7 mouse cellular contexts compared by ENCODE assay signal in genomic region chr4:140674345-140674926, GRCm38 (mm10). TPM values are rescaled to one million over a fixed set of nuclear protein-coding genes. Genes with fewer than 3 reads are reported as not detected.
DNase-seq lines count a peak whose midpoint lies in the region; ATAC-seq lines count a peak whose summit lies in the region.

No protein-coding gene starts in this region.

- no peaks in the 10 kb centered on the region for H3K9me3 ChIP-seq in midbrain, embryonic 13.5 days

- intact Hi-C loops in left cerebral cortex, postnatal 25 days (cut with DNase I): loop anchor here (1.0 to 10.0 kb wide), 4 partner anchors 82 to 800 kb away; no protein-coding TSS in a partner anchor

- H3K36me3 ChIP-seq in midbrain, embryonic 13.5 days: no peaks in the 10 kb centered on the region

- peak; percentile 52 for ATAC-seq in activated CD4-positive, CD25-positive, alpha-beta regulatory T cell, adult 4 months
- peak; percentile 62; the same call in 1 of the 2 replicates for ATAC-seq in midbrain, embryonic 13.5 days

- H3K27me3 ChIP-seq in midbrain, embryonic 13.5 days: no peaks in the 10 kb centered on the region

- no peak overlapping the region for H3K27ac ChIP-seq in midbrain, embryonic 13.5 days

- no peak overlapping the region for H3K9ac ChIP-seq in midbrain, embryonic 13.5 days (replicated peaks)

- no peak overlapping the region for H3K4me3 ChIP-seq in midbrain, embryonic 13.5 days (replicated peaks)

- 35% methylated on average over 13 of the region's 13 CpGs for WGBS in midbrain, embryonic 13.5 days

- peak; percentile 81 for DNase-seq in cerebellum, adult 9-11 months
- peak; percentile 68 to 72 for DNase-seq in frontal cortex, postnatal 25 days (ENCODE audit: low spot score in 2 of 2)
- peak; percentile 31 for DNase-seq in hindlimb bud, embryonic 11.5 days (ENCODE audit: extremely low spot score, low read depth, low spot score)
- DNase-seq in left cerebral cortex, postnatal 25 days (ENCODE audit: low spot score in 2 of 2): peak; percentile 23 to 69
- peak; percentile 62 to 83 for DNase-seq in spleen, adult 18-20 months

- H3K4me2 ChIP-seq in midbrain, embryonic 13.5 days (replicated peaks): no peak overlapping the region

- no peaks in the 10 kb centered on the region for H3K4me1 ChIP-seq in midbrain, embryonic 13.5 days (replicated peaks)

RNA-seq across cellular contexts. Expression of gene Arhgef10l, which starts 8.6 kb away (rescaled TPM):
- not detected for polyA plus RNA-seq in activated CD4-positive, CD25-positive, alpha-beta regulatory T cell, adult 4 months (2017; shearing (Covaris generic))
- 10 to 100 TPM; 53.2 to 57.9 TPM for total RNA-seq in left cerebral cortex, postnatal 25 days (2021)
- 27.7 and 28.3 TPM in 2 replicates for polyA plus RNA-seq in midbrain, embryonic 13.5 days (2015; fragmentation: Nextera tagmentation; extraction: Ambion mirVana)

RNA-seq across cellular contexts. Expression of gene Rcc2, which starts 25.9 kb away (rescaled TPM):
- polyA plus RNA-seq in activated CD4-positive, CD25-positive, alpha-beta regulatory T cell, adult 4 months (2017; shearing (Covaris generic)): 10 to 100 TPM; 17.6 to 22.8 TPM
- 10 to 100 TPM; 80.4 to 84.3 TPM for total RNA-seq in left cerebral cortex, postnatal 25 days (2021)
- 23.6 and 26.3 TPM in 2 replicates for polyA plus RNA-seq in midbrain, embryonic 13.5 days (2015; fragmentation: Nextera tagmentation; extraction: Ambion mirVana)

Comparison
In these comparisons a context has a peak if more than half of its experiments do, and no peak if none do; other contexts are left out.
1. DNase-seq: peak in every context shown above with its lines; median percentile 81 in cerebellum, adult 9-11 months; 72 in spleen, adult 18-20 months; 70 in frontal cortex, postnatal 25 days; 46 in left cerebral cortex, postnatal 25 days; 31 in hindlimb bud, embryonic 11.5 days.
2. RNA of gene Arhgef10l, which starts 8.6 kb away (polyA plus RNA-seq): 27.7 to 28.3 TPM in midbrain, embryonic 13.5 days; not detected in activated CD4-positive, CD25-positive, alpha-beta regulatory T cell, adult 4 months; every median in the first group is over 10 times any median in the second.